Mouse (Mus musculus) urinary bladder, adult 18-20 months (tissue): ENCODE measurements at regions not wholly inside any gene's neighbourhood (a gene's known extent, or its start where the extent isn't known, plus 50 kb on each side); places are given as distances from the start of the nearest gene placed in this dataset.

Experiments
- DNase-seq, 2 experiments: peaks; one replicate each; pipeline ENCODE4 v3.0.0; 2022; ENCODE audit warnings: low spot score in 2 of 2, mixed read lengths in 2 of 2

DNA sequence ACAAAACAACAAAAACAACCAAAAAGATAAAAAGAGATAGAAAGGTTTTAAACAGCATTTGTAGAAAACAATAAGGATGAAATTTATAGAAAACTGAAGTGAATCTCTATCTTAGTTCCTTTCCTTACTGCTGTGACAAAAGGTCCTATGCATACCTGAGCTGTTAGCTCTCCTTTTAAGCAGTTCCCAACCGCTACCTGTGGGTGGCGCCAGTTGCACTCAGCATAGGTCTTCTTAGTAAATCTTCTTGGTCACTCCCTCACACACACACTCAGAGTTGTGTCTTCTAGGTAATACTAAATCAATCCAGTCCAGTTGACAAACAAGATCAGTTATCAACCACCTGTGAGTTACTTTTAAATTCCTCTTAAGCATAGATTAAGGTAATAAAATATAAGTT is 355.5 kb upstream of the Prkcq start:
- DNase-seq, result no peak

DNA sequence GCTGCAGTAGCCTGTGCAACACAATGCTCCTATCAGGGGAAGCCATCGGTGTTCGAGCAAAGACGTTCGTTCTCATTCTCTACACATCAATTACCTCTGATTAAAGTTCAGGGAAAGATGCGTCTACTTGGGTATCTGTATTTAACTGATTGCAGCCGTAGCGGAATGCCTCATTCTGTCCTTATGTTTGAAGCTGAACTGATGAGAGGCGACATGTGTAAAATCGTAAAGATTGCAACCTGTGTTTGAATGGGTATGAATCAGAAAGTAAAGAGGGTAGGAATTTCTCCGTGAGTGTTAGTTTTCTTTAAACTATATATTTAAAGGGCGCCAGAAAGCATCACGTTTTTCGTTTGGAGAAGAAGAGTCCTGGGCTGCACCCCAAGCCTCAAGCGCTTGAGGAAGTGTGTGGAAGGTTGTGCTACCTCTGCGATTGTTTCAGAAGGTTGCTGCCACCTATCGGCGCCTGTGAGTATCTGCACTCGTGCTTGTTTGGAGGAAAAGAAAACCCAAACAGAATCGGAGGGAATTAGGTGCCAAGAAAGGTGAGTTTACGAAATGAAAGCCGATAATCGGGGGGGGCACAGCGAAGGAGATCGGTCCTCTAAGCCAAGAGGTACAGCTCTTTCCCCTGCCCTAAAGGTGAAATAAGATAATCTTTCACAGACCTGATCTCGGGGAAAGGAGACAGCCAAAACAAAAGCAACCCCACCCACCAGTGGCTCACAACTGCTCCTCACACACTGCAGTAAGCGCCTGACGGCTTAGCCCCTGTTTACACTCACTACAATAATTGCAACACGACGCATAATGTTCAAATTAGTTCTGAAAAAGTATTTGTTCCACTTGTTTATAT is 346.4 kb upstream of the Prkcq start:
- DNase-seq, result peak; percentile 47 to 52

DNA sequence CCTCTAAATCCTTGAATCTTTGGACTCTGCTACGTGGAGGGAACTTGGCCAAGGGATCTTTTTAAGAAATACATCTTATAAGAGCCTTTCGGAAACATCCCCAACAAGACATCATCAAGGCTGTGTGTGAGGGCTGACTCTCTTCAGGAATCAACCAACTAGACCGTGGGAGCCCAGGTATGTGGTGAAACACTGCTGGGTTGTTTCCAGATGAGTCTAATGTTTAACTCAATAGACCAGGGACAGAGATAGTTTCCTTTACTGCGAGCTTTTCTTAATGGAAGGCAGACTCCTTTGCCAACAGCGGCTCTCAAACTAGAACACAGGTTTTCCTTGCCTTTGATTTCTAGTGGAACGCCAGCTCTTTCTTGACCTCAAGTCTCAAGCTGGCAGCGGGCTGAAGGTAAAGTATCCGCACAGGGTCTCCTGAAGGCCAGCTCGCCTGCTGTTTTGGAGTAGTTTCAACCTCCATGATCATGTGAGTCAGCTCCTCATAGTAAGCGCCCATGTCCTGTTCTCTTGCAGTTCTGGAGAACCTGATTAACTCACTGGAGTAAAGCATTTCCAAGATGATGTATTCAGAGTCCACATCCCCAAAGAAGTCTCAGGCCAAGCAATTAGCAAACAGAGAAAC is 345.7 kb upstream of the Prkcq start:
- no peak for DNase-seq

DNA sequence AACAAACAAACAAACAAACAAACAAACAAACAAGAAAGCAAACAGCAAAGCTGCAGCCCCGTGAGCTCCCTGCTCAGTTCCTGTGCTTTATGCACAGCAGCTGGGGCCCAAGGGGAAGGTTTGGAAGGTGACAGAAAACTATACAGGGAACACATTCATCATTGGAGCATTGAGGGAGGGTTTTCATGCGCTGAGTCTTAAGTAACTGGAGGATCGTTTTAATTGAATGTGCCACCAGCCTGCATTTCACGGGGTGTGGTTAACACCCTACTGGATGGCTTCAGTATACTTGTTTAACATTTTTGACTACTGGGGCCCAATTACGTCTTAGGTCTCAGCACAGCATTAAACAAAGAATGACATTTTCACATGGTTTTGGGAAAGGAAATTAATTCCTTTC is 331.9 kb upstream of the Prkcq start:
- no peak for DNase-seq

DNA sequence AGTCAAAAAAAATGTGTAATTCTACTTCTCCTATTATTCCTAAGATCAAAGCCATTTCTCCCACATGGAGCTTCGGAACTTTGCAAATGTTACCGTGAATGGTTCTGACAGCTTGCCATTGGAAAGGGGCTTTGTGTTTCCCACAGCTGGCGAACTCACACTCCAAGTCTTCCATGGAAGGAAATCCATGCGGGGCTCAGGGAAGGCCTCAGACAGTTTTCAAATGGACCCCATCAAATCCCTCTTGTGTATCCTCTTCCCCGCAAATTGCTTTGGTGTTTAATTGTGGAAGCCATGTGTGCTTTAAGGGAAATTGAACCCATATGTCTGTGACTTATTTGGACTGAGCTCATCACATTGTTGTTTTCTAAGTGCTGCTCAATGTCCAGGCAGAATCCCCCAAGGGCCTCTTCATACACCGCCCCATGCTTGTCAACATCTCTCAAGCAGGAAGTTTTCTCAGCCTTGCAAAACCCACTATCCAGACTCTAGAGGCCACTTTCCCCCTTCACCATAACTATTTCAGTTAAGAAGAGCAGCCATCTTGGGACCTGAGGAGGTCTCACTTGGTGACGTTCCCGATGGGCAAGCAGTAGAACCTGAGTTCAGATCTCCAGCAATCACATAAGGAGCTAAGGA is 310.1 kb upstream of the Prkcq start:
- DNase-seq, result no peak

DNA sequence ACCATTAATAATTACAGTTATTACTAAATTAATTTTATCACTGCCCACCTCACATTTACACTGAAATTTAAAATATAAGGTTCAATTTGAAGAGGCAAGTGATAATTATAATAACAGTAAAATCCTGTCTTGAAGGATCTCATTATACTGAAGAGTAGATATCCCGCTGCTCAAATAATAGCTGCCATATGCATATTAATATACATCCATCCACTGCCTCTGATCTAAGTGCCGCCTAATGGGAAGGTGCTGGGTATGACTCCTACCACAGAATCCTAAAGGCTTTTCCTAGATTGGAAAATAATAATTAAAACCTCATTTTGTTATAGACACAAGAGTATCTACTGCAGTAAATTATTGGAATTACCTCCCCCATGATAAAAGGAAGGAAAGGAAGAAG is 307.5 kb upstream of the Prkcq start:
- DNase-seq, result no peak

DNA sequence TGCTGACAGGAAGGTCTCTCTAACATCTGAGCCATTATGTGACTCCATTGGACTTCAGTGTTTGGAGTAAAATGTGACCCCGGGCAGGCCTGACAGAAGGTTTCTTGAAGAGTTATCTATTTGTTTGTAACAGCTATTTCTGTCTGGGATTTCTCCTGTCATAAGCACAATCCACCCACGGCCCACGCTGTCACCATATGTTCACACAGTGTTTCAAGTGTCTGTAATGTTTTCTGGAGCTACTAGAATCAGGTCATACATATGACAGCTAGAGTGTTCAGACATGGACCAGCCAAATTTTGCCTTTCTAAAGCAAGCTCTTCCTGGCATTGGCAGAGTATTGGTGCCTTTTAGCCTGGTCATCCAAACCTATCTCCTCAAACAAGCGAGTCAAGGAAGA is 297.6 kb upstream of the Prkcq start:
- DNase-seq, result no peak

DNA sequence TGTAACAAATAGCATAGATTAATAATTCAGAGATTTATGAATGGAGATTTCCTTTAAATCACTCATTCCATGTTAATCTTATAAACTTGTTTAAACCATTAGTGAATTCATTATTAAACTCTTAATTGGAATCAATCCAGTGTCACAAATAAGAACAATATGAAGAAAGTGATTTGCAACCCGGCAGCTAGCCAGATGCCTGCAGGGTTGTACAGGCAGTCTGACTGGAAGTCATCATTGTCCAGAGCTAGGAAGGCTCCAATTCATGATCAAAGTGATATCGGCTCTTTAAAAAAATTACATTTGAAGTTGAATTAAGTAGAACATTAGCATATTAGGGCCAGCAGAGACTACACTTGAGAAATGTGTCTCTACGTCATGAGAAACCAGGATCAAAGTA is 270.0 kb upstream of the Prkcq start:
- DNase-seq, result no peak

DNA sequence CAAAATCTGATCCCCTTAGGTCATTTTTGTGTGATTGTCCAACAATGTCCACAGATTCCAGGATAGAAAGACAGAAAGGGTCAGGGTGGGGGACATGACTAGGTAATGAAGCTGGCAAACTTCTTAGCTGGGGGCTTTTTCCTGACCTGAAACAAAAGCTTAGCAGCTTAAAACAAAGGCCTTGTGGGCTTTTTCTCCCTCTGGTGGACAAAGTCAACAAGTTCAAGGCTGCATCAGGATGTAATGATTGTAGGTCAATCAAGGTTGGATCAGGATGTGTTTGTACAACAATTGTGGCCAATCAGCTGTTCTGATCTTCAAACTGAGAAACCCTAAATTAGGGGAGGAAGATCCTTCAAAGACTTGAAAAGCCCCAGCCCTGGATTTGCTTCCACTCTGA is 252.0 kb upstream of the Prkcq start:
- no peak for DNase-seq

DNA sequence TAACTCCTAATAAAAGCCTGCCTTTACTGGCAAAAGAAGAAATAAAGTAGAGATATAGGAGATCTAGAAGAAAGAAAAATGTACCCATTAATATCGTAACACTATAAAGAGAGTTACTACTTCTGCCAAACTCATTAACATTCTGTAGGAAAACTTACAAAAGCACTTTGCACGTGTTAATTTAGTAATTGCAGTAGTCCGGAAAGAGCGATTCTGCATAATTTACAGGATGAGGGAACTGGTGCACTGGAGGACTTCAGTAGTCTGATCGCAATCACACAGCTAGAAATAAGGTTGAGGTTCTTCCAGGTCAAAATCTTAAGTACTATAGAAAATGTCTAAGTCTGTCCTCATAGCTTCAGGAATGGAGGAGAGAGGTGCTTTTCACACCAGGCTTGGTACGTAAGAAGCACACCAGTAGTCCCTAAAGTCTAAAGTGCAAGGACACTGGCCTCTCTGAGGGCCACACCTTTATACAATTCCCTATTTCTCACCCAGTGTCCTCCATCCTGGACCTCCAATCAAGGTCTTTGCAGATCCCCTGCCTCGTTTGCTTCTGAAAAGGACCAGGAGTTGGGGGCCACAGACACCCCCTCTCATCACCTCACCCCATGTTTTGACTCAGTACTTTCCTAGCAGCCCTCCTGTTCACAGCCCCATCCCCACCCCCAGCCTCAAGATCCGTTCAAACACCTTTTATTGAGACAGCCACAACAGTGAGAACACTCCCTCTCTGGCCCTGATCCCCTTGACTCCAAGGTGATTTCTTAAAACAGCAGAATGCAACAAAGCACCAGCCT is 251.0 kb upstream of the Prkcq start:
- no peak for DNase-seq

DNA sequence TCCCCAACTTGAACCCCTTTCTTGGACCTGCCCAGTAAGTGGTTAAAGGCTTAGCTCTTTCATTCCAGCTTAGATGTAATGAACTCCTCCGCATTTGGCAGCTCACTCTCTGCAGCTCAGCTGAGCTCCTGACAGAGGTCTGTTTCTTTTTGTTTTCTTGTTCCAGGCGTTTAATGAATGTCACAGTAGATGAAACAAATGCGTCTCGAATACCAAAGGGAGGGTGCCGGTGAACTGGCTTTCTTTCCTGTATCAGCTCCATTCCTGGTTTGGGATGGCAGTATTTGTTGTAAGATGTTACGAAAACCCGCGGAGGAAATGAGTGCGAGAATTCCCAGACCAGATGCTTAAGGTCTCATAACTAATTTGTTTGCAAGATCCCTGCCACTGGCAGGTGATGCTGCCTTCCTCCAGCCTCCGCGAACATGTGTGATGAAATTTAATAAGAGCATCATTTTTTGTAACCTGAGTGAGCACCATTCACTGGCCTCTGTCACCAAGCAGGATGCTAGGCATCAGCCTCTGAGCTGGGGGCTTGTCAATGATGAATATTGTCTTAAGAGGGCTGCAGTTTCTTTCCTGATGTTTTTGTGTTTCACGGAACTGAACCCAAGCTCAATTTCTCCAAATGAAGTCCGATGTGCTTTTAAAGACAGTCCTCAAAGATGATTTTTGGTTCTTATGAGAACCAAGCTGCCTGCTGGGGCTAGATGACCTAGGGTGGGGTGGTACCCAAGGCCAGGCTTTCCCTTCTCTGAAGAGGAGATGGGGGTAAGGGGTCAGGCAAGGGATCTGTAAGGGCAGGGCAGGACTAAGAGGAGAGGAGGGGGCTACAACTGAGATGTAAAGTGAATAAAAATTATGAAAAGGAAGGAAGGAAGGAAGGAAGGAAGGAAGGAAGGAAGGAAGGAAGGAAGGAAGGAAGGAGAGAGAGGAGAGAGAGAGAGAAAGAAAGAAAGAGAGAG is 250.1 kb upstream of the Prkcq start:
- DNase-seq, result no peak

DNA sequence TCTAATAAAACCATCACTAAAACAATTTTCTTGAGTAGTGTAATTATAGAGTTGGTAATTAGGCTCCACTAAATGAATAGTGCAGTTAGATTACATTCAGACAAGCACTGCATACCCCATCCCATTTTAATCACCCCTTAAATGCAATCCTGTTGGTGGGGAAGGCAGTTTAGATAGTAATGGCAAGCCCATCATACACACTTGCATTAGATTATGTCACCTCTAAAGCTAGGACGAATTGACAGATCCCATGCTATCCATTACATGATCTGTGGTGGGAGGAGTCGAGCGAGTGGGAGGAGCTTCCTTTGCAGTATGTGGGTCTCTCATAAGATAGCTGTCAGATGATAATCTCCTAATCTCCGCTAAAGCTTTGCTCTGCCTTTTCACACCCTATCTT is 247.9 kb upstream of the Prkcq start:
- DNase-seq, result no peak

DNA sequence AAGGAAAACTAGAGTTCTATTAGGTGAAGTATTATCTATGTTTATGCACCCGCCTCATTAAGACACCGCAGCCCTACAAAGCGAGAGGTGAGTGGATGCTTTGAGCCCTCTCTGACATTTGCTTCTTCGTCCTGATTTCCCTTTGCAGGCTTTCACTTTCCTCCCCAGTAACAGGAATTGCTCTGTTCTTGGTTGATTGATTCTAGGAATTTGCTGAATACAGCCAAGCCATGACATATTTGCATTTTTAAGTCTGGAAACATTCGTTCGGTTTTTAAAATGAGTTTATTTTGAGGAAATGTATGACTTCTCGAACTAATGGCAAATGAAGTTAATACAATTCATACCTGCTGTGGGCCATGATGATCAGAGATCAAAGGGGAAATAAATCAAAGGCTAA is 246.5 kb upstream of the Prkcq start:
- DNase-seq, result no peak

DNA sequence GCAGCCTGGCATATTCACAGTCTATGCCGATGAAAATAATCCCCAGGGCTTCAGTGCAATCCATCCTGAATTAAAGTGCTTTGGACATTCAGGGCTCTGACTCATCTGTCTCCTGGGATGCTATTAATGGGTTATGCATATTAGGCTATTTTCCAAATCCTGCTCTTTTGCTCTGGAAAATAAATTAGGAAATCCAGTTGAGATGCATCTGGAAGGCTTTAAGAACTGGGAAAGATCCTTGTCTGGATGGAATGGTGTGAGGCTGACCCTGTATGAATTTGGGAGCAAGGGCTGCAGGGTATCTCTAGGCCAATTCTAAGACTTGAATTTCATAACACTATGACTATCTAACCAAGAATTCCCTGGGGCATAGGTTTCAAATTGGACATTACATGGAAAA is 234.5 kb upstream of the Prkcq start:
- DNase-seq, result no peak

DNA sequence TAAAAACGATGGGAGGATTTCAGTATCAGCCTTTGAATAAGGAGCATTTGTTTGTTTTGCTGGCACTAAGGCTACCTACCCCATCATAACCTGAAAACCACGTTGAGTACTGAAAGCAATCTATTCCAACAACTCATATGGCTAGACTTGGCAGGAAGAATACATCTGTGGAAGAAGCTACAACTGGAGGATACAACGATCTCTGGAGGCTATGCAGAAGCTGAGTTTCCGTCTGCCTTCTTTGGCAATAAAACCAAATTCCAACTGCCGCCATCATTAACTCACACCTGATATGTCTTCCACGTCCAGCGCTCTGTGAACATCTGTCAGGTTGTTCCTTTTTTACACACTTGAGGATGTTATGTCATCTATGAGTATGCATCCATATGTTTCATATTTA is 206.7 kb upstream of the Prkcq start:
- no peak for DNase-seq

DNA sequence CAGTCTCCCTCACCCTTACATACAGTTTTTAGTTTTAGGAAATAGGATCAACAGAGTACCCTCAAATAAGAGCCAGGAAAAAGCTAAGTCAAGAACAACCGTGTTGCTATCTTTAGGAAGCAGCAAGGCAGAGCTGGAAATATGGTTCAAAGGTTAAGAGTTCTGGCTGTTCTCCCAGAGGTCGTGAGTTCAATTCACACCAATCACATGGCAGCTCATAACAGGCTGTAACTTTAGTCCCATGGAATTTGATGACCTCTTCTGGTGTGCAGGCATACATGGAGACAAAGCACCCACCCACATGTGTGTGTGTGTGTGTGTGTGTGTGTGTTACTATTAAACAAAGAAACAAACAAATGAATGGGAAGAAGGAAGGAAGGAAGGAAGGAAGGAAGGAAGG is 205.0 kb upstream of the Prkcq start:
- DNase-seq, result no peak

DNA sequence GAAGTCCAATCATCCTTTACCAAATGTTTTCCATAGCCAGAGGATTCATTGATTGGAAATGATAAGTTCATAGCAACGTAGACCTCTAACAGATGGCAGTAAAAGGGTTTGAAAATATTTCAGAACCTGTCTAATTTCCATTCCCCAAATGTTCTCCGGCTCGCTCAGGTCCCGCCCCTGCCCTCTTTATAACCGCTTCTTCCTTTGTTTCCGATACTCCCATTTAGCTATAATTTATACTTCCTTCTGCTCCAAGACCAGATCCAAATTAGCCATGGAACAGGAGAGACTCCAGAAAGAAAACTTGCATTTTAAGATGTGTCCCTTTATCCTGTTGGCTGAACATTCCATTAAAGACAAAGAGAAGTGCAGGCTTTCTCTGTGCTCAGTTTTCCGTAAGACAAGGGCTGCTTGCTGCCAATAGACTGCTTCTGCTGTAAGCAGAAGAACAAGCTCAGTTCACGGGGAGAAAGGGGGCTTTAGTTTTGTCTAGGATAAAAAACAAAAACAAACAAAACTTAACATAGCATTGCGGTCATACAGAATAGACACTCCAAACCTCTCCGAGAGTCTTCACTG is 202.7 kb upstream of the Prkcq start:
- DNase-seq, result no peak

DNA sequence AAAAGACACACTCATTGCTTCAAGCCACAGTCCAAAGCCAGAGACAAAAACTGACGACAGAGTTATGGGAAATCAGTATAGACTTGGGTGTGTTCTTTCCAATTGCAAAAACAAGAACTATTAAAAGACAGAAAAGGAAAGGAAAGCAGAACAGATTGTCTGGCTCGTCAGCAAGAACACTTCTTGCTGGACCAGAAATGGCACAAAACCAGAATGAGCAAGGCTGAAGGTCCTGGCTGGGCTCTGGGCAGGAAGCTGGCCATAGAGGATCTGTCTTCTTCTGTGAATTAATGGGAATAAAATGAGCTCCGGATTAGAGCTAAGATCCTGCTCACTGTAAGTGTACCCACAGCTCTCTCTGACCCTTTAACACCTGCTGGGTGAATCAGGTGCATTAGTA is 199.9 kb upstream of the Prkcq start:
- DNase-seq, result no peak

DNA sequence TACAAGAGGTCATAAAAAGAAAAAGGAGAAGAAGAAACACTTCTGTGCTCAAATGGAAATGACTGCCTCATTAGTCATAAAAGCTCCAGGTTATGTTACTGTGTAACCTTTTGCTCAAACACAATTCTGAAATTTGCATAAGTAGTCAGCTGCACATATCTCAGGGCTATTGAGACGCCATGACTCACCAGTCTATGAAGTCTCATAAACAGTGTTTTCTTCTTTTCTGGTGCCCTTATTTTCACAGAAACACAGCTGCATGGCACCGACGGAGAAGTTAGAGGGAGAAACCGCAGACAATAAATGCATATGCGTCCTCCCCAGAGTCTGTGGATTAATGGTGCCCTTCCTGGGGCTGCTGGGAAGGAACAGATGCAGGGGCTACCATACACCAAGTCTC is 193.1 kb upstream of the Prkcq start:
- DNase-seq, result no peak

DNA sequence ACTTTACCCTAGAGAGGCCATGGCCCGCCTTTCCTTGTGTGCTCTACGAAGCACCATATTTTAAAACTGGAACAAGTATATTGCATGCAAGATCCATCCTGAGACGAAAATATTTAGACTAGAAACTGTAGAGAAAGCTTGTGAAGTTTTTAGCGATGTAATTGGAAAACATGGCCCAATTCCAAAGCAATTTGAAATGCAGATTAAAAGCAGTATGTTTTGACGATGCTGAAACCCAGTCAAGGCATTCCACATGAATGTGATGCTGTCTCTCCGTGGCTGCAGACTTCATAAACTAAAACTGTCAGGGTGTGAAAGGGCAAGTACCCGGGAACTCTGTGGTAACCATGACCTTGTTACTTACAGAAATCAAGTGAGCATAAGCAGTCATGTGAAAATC is 185.8 kb upstream of the Prkcq start:
- DNase-seq, result no peak
